Mouse (Mus musculus) liver, embryonic 14.5 days (tissue): Measurements from ENCODE around the gene Neurod1.

Experiments
- CTCF ChIP-seq: IDR thresholded peaks from 2 replicates; pipeline ENCODE4 v1.5.1; 2016; ENCODE audit warnings: antibody characterized with exemption, low read depth, control low read depth
- EP300 ChIP-seq: IDR thresholded peaks from 2 replicates; pipeline ENCODE4 v1.6.1; 2016; ENCODE audit warnings: antibody characterized with exemption, low read depth

GRCm38 (mm10) chr2:79462411-79462810, 5.9 kb upstream of the Neurod1 start:
- TF ChIP-seq EP300 (no peak), CTCF (no peak)
